In the genomic region with DNA sequence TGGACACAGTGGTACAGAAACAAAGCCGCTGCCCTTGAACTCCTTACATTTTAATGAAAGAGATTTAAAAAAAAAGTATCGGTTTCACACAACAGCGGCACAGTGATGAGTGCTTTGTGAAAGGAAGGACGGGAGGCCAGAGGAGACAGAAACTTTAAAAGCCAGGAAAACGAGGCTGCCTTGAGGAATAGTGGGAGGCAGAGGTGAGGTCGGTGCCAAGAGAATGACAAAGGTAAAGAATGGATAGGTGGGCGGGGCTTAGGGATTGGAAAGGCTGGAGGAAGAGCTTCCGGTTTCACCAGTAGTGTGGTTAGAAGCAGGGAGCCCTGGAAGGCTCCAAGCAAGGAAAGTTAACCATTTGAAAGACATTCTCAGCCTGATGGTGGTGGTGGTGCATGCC, we compare ENCODE assay signal across 12 mouse cellular contexts.
A peak's percentile ranks its signal among the peaks of the same experiment; 100 is the strongest.
DNase-seq lines count a peak whose midpoint lies in the region; ATAC-seq and TF ChIP-seq lines count a peak whose summit lies in the region.
"Had no signal": no experiment of that assay in that cellular context is flagged by ENCODE, and none has a peak within 500 bp of the region (broad histone marks: within the 10 kb centered on the region; RNA-seq: fewer than 3 reads in every experiment).

No protein-coding gene starts in this region.

- TF ChIP-seq CTCF in ES-Bruce4 (IDR thresholded peaks at IDR 0.05; ENCODE audit: low read depth, low read length): no peak

- H3K4me2 ChIP-seq in heart, embryonic 14.5 days (ENCODE audit: low read length): peak overlapping the region; percentile 38; the same call in 1 of the 2 replicates
- H3K4me2 ChIP-seq in heart, embryonic 12.5 days: no peak overlapping the region
- H3K4me2 ChIP-seq in embryonic facial prominence, embryonic 15.5 days (replicated peaks): 0 out of 2 replicates have a peak overlapping the region, but pooled peaks have one; percentile 4
- H3K4me2 ChIP-seq: liver, embryonic 13.5 days had no signal

- no peak overlapping the region for H3K9ac ChIP-seq in heart, embryonic 14.5 days (ENCODE audit: low read length)
- no peak overlapping the region for H3K9ac ChIP-seq in heart, embryonic 12.5 days
- H3K9ac ChIP-seq in ES-Bruce4 (ENCODE audit: low read depth, poor library complexity, severe bottlenecking): peak overlapping the region; percentile 34; the same call in 1 of the 2 replicates
- H3K9ac ChIP-seq in embryonic facial prominence, embryonic 15.5 days: no peak overlapping the region
- H3K9ac ChIP-seq: liver, embryonic 13.5 days had no signal

- H3K27ac ChIP-seq in heart, embryonic 14.5 days (replicated peaks in 1 of 2; ENCODE audit: control insufficient read depth in 1 of 2, insufficient read depth in 1 of 2, low read depth in 2 of 2, low read length in 2 of 2): no peak overlapping the region; a peak in 1 of 4 replicates
- no peak overlapping the region for H3K27ac ChIP-seq in heart, embryonic 12.5 days (ENCODE audit: poor library complexity, severe bottlenecking)
- H3K27ac ChIP-seq in ES-Bruce4 (ENCODE audit: insufficient read depth, low read length): peak overlapping the region; percentile 95
- H3K27ac ChIP-seq in embryonic facial prominence, embryonic 15.5 days (replicated peaks): no peak overlapping the region
- H3K27ac ChIP-seq: liver, embryonic 13.5 days had no signal

- no peaks in the 10 kb centered on the region for H3K27me3 ChIP-seq in heart, embryonic 14.5 days (ENCODE audit: control insufficient read depth, insufficient read depth, low read length)
- no peaks in the 10 kb centered on the region for H3K27me3 ChIP-seq in heart, embryonic 12.5 days (replicated peaks)
- H3K27me3 ChIP-seq in ES-Bruce4 (ENCODE audit: control insufficient read depth, insufficient read depth, low read length, poor library complexity, severe bottlenecking): no peaks in the 10 kb centered on the region
- no peaks in the 10 kb centered on the region for H3K27me3 ChIP-seq in embryonic facial prominence, embryonic 15.5 days
- H3K27me3 ChIP-seq: CH12.LX had no signal

- no peak for TF ChIP-seq EP300 in ES-Bruce4 (IDR thresholded peaks at IDR 0.05; ENCODE audit: insufficient read depth, low read depth, low read length)

- H3K9me3 ChIP-seq in heart, embryonic 14.5 days (ENCODE audit: control insufficient read depth, low read length): no peaks in the 10 kb centered on the region
- no peaks in the 10 kb centered on the region for H3K9me3 ChIP-seq in heart, embryonic 12.5 days (replicated peaks)
- H3K9me3 ChIP-seq in ES-Bruce4 (replicated peaks; ENCODE audit: control insufficient read depth, insufficient read depth, low read length, poor library complexity, severe bottlenecking): no peaks in the 10 kb centered on the region
- no peaks in the 10 kb centered on the region for H3K9me3 ChIP-seq in embryonic facial prominence, embryonic 15.5 days (replicated peaks)
- H3K9me3 ChIP-seq: liver, embryonic 13.5 days had no signal

- peaks cover 10 to 23% of the 10 kb centered on the region in 2 experiments; a peak in 3 of 4 replicates for H3K4me1 ChIP-seq in heart, embryonic 14.5 days (ENCODE audit: control insufficient read depth in 2 of 2, insufficient read depth in 2 of 2, low read length in 2 of 2)
- peaks cover 40% of the 10 kb centered on the region for H3K4me1 ChIP-seq in heart, embryonic 12.5 days (replicated peaks)
- peaks cover 5% of the 10 kb centered on the region for H3K4me1 ChIP-seq in ES-Bruce4 (ENCODE audit: control insufficient read depth, insufficient read depth, low read length)
- 0 out of 2 replicates have a peak, but pooled peaks cover 9% of the 10 kb centered on the region for H3K4me1 ChIP-seq in embryonic facial prominence, embryonic 15.5 days

- TF ChIP-seq POLR2A in ES-Bruce4 (IDR thresholded peaks at IDR 0.05; ENCODE audit: insufficient read depth, low read length): peak; percentile 28

- no peak overlapping the region for H3K4me3 ChIP-seq in heart, embryonic 14.5 days (ENCODE audit: control insufficient read depth in 1 of 2, insufficient read depth in 1 of 2, low read depth in 1 of 2, low read length in 2 of 2)
- no peak overlapping the region for H3K4me3 ChIP-seq in heart, embryonic 12.5 days
- peak overlapping the region; percentile 47; the same call in 1 of the 2 replicates for H3K4me3 ChIP-seq in ES-Bruce4 (ENCODE audit: low read depth, low read length)
- H3K4me3 ChIP-seq in embryonic facial prominence, embryonic 15.5 days (replicated peaks): no peak overlapping the region
- H3K4me3 ChIP-seq: liver, embryonic 13.5 days; myocyte had no signal

- peak; percentile 75 for DNase-seq in lung, postnatal 10 days
- no peak for DNase-seq in frontal cortex, postnatal 25 days (ENCODE audit: low spot score in 2 of 2)
- DNase-seq in natural killer cell, adult 2 months (ENCODE audit: low spot score in 2 of 2): no peak
- DNase-seq: liver, embryonic 13.5 days had no signal

- 42% methylated on average over 8 of the region's 8 CpGs for WGBS in heart, embryonic 14.5 days
- 35% methylated on average over 8 of the region's 8 CpGs for WGBS in heart, embryonic 12.5 days
- WGBS in embryonic facial prominence, embryonic 15.5 days: 29% methylated on average over 8 of the region's 8 CpGs

- no peaks in the 10 kb centered on the region for H3K36me3 ChIP-seq in heart, embryonic 14.5 days (ENCODE audit: control insufficient read depth, insufficient read depth, low read length)
- no peaks in the 10 kb centered on the region for H3K36me3 ChIP-seq in heart, embryonic 12.5 days
- H3K36me3 ChIP-seq in ES-Bruce4 (ENCODE audit: control insufficient read depth, insufficient read depth, low read length, poor library complexity, severe bottlenecking): no peaks in the 10 kb centered on the region
- no peaks in the 10 kb centered on the region for H3K36me3 ChIP-seq in embryonic facial prominence, embryonic 15.5 days
- H3K36me3 ChIP-seq: liver, embryonic 13.5 days had no signal

- no peak for ATAC-seq in heart, embryonic 14.5 days (ENCODE audit: insufficient number of reproducible peaks, insufficient read depth, low FRiP score, low read depth)
- ATAC-seq in heart, embryonic 12.5 days (ENCODE audit: insufficient number of reproducible peaks, low FRiP score): no peak
- no peak for ATAC-seq in embryonic facial prominence, embryonic 15.5 days (ENCODE audit: insufficient number of reproducible peaks, low FRiP score, low TSS enrichment, low read depth)
- no peak for ATAC-seq in CD4-positive, CD25-positive, alpha-beta regulatory T cell, adult 4 months
- ATAC-seq: hindbrain, embryonic 16.5 days had no signal
